ENCODE assay signal across 28 mouse cellular contexts in genomic region chr16:71622664-71623063, GRCm38 (mm10).
DNase-seq lines count a peak whose midpoint lies in the region; ATAC-seq lines count a peak whose summit lies in the region.
"Had no signal": no experiment of that assay in that cellular context is flagged by ENCODE, and none has a peak within 500 bp of the region (broad histone marks: within the 10 kb centered on the region; RNA-seq: fewer than 3 reads in every experiment).

No protein-coding gene starts in this region.

- H3K9ac ChIP-seq in hindbrain, embryonic 12.5 days: no peak overlapping the region
- H3K9ac ChIP-seq in hindbrain, embryonic 14.5 days: no peak overlapping the region
- H3K9ac ChIP-seq: forebrain, embryonic 13.5 days; liver, embryonic 12.5 days; liver, postnatal 0 days; midbrain, embryonic 13.5 days had no signal

- H3K27me3 ChIP-seq in hindbrain, embryonic 12.5 days: no peaks in the 10 kb centered on the region
- H3K27me3 ChIP-seq in hindbrain, embryonic 14.5 days (ENCODE audit: control insufficient read depth, insufficient read depth, low read length): no peaks in the 10 kb centered on the region
- H3K27me3 ChIP-seq: forebrain, embryonic 13.5 days; liver, embryonic 12.5 days; midbrain, embryonic 13.5 days had no signal

- H3K9me3 ChIP-seq in hindbrain, embryonic 12.5 days (replicated peaks): no peaks in the 10 kb centered on the region
- H3K9me3 ChIP-seq in hindbrain, embryonic 14.5 days (ENCODE audit: control insufficient read depth, low read length): no peaks in the 10 kb centered on the region
- H3K9me3 ChIP-seq: forebrain, embryonic 13.5 days; liver, embryonic 12.5 days; midbrain, embryonic 13.5 days had no signal

- intact Hi-C loops in heart, postnatal 10 days (cut with DNase I): no loop called here

- no peaks in the 10 kb centered on the region for H3K36me3 ChIP-seq in hindbrain, embryonic 12.5 days
- no peaks in the 10 kb centered on the region for H3K36me3 ChIP-seq in hindbrain, embryonic 14.5 days (replicated peaks; ENCODE audit: control insufficient read depth, insufficient read depth)
- H3K36me3 ChIP-seq: liver, embryonic 12.5 days; midbrain, embryonic 13.5 days had no signal

- no peak overlapping the region for H3K27ac ChIP-seq in hindbrain, embryonic 12.5 days
- H3K27ac ChIP-seq in hindbrain, embryonic 14.5 days: no peak overlapping the region
- H3K27ac ChIP-seq: forebrain, embryonic 13.5 days; liver, embryonic 12.5 days; midbrain, embryonic 13.5 days; stomach, postnatal 0 days had no signal

- no peaks in the 10 kb centered on the region for H3K4me1 ChIP-seq in hindbrain, embryonic 12.5 days
- no peaks in the 10 kb centered on the region for H3K4me1 ChIP-seq in hindbrain, embryonic 14.5 days (replicated peaks; ENCODE audit: control insufficient read depth, insufficient read depth, low read length)
- H3K4me1 ChIP-seq: forebrain, embryonic 13.5 days; liver, embryonic 12.5 days; midbrain, embryonic 13.5 days had no signal

- no peak overlapping the region for H3K4me3 ChIP-seq in hindbrain, embryonic 12.5 days
- no peak overlapping the region for H3K4me3 ChIP-seq in hindbrain, embryonic 14.5 days (replicated peaks; ENCODE audit: low read length)
- H3K4me3 ChIP-seq: forebrain, embryonic 13.5 days; liver, embryonic 12.5 days; midbrain, embryonic 13.5 days had no signal

- no peak for DNase-seq in hindbrain, embryonic 14.5 days (ENCODE audit: low spot score)
- DNase-seq in embryo, embryonic 10.5 days (ENCODE audit: low spot score): peak; percentile 31
- DNase-seq in embryo, embryonic 11.5 days (ENCODE audit: low read depth, low spot score): peak; percentile 2
- DNase-seq in layer of hippocampus, postnatal 14 days (ENCODE audit: low spot score in 2 of 2): peak; percentile 9 to 64
- no peak for DNase-seq in heart, postnatal 10 days
- no peak for DNase-seq in thymus, adult 18-20 months
- DNase-seq: adrenal gland, postnatal 14 days; cerebellum, adult 11 months; cerebellum, adult 9-10 months; cerebellum, postnatal 36 days; gastrocnemius, postnatal 10 days; heart, adult 11 months; heart, postnatal 4 days; kidney, adult 9 months; kidney, postnatal 10 days; liver, postnatal 0 days; lung, postnatal 36 days; right cerebral cortex, postnatal 4 days; thymus, adult 2 months; thymus, postnatal 36 days had no signal

- peak; percentile 32; the same call in 1 of the 2 replicates for ATAC-seq in hindbrain, embryonic 12.5 days (ENCODE audit: low FRiP score)
- no peak for ATAC-seq in hindbrain, embryonic 14.5 days (ENCODE audit: low FRiP score)
- ATAC-seq: CD4-positive, CD25-positive, alpha-beta regulatory T cell, adult 4 months; forebrain, embryonic 13.5 days; intestine, postnatal 0 days; liver, embryonic 12.5 days; liver, postnatal 0 days; midbrain, embryonic 13.5 days had no signal

- no peak overlapping the region for H3K4me2 ChIP-seq in hindbrain, embryonic 12.5 days (replicated peaks)
- H3K4me2 ChIP-seq in hindbrain, embryonic 14.5 days (replicated peaks): no peak overlapping the region
- H3K4me2 ChIP-seq: forebrain, embryonic 13.5 days; heart, embryonic 11.5 days; liver, embryonic 12.5 days; midbrain, embryonic 13.5 days had no signal

- WGBS in hindbrain, embryonic 12.5 days: 70% methylated on average over 8 of the region's 8 CpGs
- WGBS in hindbrain, embryonic 14.5 days: 59% methylated on average over 8 of the region's 8 CpGs

Comparison
In these comparisons a context has a peak if more than half of its experiments do, and no peak if none do; other contexts are left out.
1. DNase-seq: peak in embryo, embryonic 10.5 days (single experiment), embryo, embryonic 11.5 days (single experiment) and layer of hippocampus, postnatal 14 days (2 of 2); none in hindbrain, embryonic 14.5 days (single experiment), heart, postnatal 10 days (0 of 2) and thymus, adult 18-20 months (0 of 2).